Mouse (Mus musculus) ovary, adult 18-20 months (tissue): ENCODE results near the gene Grip1.

Source experiments
- DNase-seq: peaks from one replicate; pipeline ENCODE4 v3.0.0; 2022; ENCODE audit warnings: low spot score, mixed read lengths

Gene Grip1

GRCm38 (mm10) chr10:119453431-119454105 lies at the start of gene Grip1:
TSS of gene Grip1 (plus strand) at chr10:119453830.
- DNase-seq: no peak

GRCm38 (mm10) chr10:119405103-119405502 lies 48.5 kb upstream of the Grip1 start:
- no peak for DNase-seq

- no peak for DNase-seq
These were observed 48.0 kb upstream of the Grip1 start for GRCm38 (mm10) chr10:119405612-119406011.

GRCm38 (mm10) chr10:119408327-119408726 lies 45.3 kb upstream of the Grip1 start:
- no peak for DNase-seq

GRCm38 (mm10) chr10:119413238-119413637 lies 40.4 kb upstream of the Grip1 start:
- DNase-seq: no peak

GRCm38 (mm10) chr10:119415106-119415505 lies 38.5 kb upstream of the Grip1 start:
- DNase-seq: no peak

- DNase-seq: no peak
These were observed 32.2 kb upstream of the Grip1 start for GRCm38 (mm10) chr10:119421418-119421817.

GRCm38 (mm10) chr10:119423821-119424534 lies 29.7 kb upstream of the Grip1 start:
- DNase-seq: no peak

- DNase-seq: no peak
These were observed 26.0 kb upstream of the Grip1 start for GRCm38 (mm10) chr10:119427653-119428052.

GRCm38 (mm10) chr10:119428106-119428505 lies 25.5 kb upstream of the Grip1 start:
- DNase-seq: no peak

GRCm38 (mm10) chr10:119430240-119430639 lies 23.4 kb upstream of the Grip1 start:
- no peak for DNase-seq

- DNase-seq: no peak
These were observed 21.8 kb upstream of the Grip1 start for GRCm38 (mm10) chr10:119431801-119432200.

GRCm38 (mm10) chr10:119435818-119436217 lies 17.8 kb upstream of the Grip1 start:
- DNase-seq: no peak

GRCm38 (mm10) chr10:119437319-119437718 lies 16.3 kb upstream of the Grip1 start:
- no peak for DNase-seq

GRCm38 (mm10) chr10:119441743-119442142 lies 11.9 kb upstream of the Grip1 start:
- DNase-seq: no peak

- DNase-seq: no peak
These were observed 6.2 kb upstream of the Grip1 start for GRCm38 (mm10) chr10:119447392-119447914.

GRCm38 (mm10) chr10:119447930-119448329 lies 5.7 kb upstream of the Grip1 start:
- no peak for DNase-seq

GRCm38 (mm10) chr10:119452698-119453097 lies 932 bp upstream of the Grip1 start:
- DNase-seq: no peak

- DNase-seq: no peak
These were observed 557 bp downstream of the Grip1 start for GRCm38 (mm10) chr10:119454106-119454667.

GRCm38 (mm10) chr10:119454668-119455542 lies 1.3 kb downstream of the Grip1 start:
- DNase-seq: no peak

GRCm38 (mm10) chr10:119455543-119455940 lies 1.9 kb downstream of the Grip1 start:
- DNase-seq: no peak

GRCm38 (mm10) chr10:119457121-119457520 lies 3.5 kb downstream of the Grip1 start:
- DNase-seq: no peak
